ENCODE assay signal across 16 mouse cellular contexts in genomic region chr16:16262436-16262835, GRCm38 (mm10). TPM values are rescaled to one million over a fixed set of nuclear protein-coding genes. Genes with fewer than 3 reads are reported as not detected.
A peak's percentile ranks its signal among the peaks of the same experiment; 100 is the strongest.
DNase-seq lines count a peak whose midpoint lies in the region; ATAC-seq and TF ChIP-seq lines count a peak whose summit lies in the region.
"Had no signal": no experiment of that assay in that cellular context is flagged by ENCODE, and none has a peak within 500 bp of the region (broad histone marks: within the 10 kb centered on the region; RNA-seq: fewer than 3 reads in every experiment).

No protein-coding gene starts in this region.

- TF ChIP-seq EP300 in heart, postnatal 0 days (IDR thresholded peaks at IDR 0.05; ENCODE audit: low read depth), result no peak
- no peak for TF ChIP-seq EP300 in heart, adult 2 months (IDR thresholded peaks at IDR 0.05; ENCODE audit: insufficient read depth, low read depth, low read length)
- peak; percentile 93 for TF ChIP-seq EP300 in lung, postnatal 0 days (IDR thresholded peaks at IDR 0.05)

- no peak for TF ChIP-seq CTCF in heart, postnatal 0 days (IDR thresholded peaks at IDR 0.05; ENCODE audit: low read depth)
- TF ChIP-seq CTCF in heart, adult 2 months (IDR thresholded peaks at IDR 0.05), result no peak
- no peak for TF ChIP-seq CTCF in lung, postnatal 0 days (IDR thresholded peaks at IDR 0.05)
- TF ChIP-seq CTCF in gastrocnemius, adult 2 months (IDR thresholded peaks at IDR 0.05), result no peak

- no peak for DNase-seq in heart, postnatal 0 days (ENCODE audit: low spot score)
- no peak for DNase-seq in heart, adult 2 months
- peak; percentile 58 for DNase-seq in lung, postnatal 0 days (ENCODE audit: low spot score)
- peak; percentile 66 for DNase-seq in lung, postnatal 36 days
- DNase-seq in gastrocnemius, adult 2 months, result no peak
- no peak for DNase-seq in yolk sac, embryonic 10.5 days (ENCODE audit: low spot score)
- DNase-seq: adrenal gland, adult 8-10 months; adrenal gland, postnatal 36 days; cerebellum, adult 2 months; cerebellum, postnatal 14 days; gastrocnemius, postnatal 14 days had no signal

- peaks cover 62% of the 10 kb centered on the region for H3K36me3 ChIP-seq in heart, postnatal 0 days (replicated peaks; ENCODE audit: control insufficient read depth, insufficient read depth, low read length)
- H3K36me3 ChIP-seq in heart, adult 2 months (ENCODE audit: control insufficient read depth, insufficient read depth, low read length), result peaks cover 15% of the 10 kb centered on the region
- H3K36me3 ChIP-seq in lung, postnatal 0 days (ENCODE audit: insufficient read depth, low read length), result no peaks in the 10 kb centered on the region
- H3K36me3 ChIP-seq: embryonic facial prominence, embryonic 13.5 days; forebrain, embryonic 12.5 days; hindbrain, embryonic 15.5 days had no signal

- 46% methylated on average over 3 of the region's 3 CpGs for WGBS in heart, postnatal 0 days
- WGBS in heart, adult 2 months, result 69% methylated on average over 3 of the region's 3 CpGs
- 63% methylated on average over 3 of the region's 3 CpGs for WGBS in lung, postnatal 0 days

- H3K27ac ChIP-seq in heart, postnatal 0 days (ENCODE audit: low read depth), result peak overlapping the region; percentile 34; the same call in 1 of the 2 replicates
- H3K27ac ChIP-seq in heart, adult 2 months, result no peak overlapping the region
- H3K27ac ChIP-seq in lung, postnatal 0 days (ENCODE audit: low read length), result 0 out of 2 replicates have a peak overlapping the region, but pooled peaks have one; percentile 17
- no peak overlapping the region for H3K27ac ChIP-seq in gastrocnemius, adult 2 months
- H3K27ac ChIP-seq: embryonic facial prominence, embryonic 13.5 days; forebrain, embryonic 12.5 days; hindbrain, embryonic 15.5 days had no signal

- H3K4me1 ChIP-seq in heart, postnatal 0 days (ENCODE audit: control insufficient read depth, insufficient read depth), result peaks cover 15% of the 10 kb centered on the region
- H3K4me1 ChIP-seq in heart, adult 2 months (ENCODE audit: control insufficient read depth, insufficient read depth, low read length), result peaks cover 3% of the 10 kb centered on the region
- H3K4me1 ChIP-seq in lung, postnatal 0 days (ENCODE audit: insufficient read depth, low read depth, low read length), result no peaks in the 10 kb centered on the region
- H3K4me1 ChIP-seq: embryonic facial prominence, embryonic 13.5 days; forebrain, embryonic 12.5 days; hindbrain, embryonic 15.5 days had no signal

- H3K4me3 ChIP-seq in heart, postnatal 0 days (ENCODE audit: low read depth, low read length), result no peak overlapping the region
- no peak overlapping the region for H3K4me3 ChIP-seq in heart, adult 2 months
- no peak overlapping the region for H3K4me3 ChIP-seq in lung, postnatal 0 days (ENCODE audit: low read depth, low read length)
- no peak overlapping the region for H3K4me3 ChIP-seq in gastrocnemius, adult 2 months
- H3K4me3 ChIP-seq: embryonic facial prominence, embryonic 13.5 days; forebrain, embryonic 12.5 days; heart, embryonic 12.5 days; hindbrain, embryonic 15.5 days had no signal

- no peaks in the 10 kb centered on the region for H3K79me2 ChIP-seq in heart, adult 2 months (replicated peaks; ENCODE audit: control insufficient read depth, insufficient read depth, low read length)

- H3K27me3 ChIP-seq in heart, postnatal 0 days (ENCODE audit: control insufficient read depth, insufficient read depth, low read length), result no peaks in the 10 kb centered on the region
- H3K27me3 ChIP-seq in heart, adult 2 months (ENCODE audit: control insufficient read depth, insufficient read depth, low read length), result no peaks in the 10 kb centered on the region
- H3K27me3 ChIP-seq in lung, postnatal 0 days (replicated peaks; ENCODE audit: insufficient read depth, low read length), result no peaks in the 10 kb centered on the region
- H3K27me3 ChIP-seq: embryonic facial prominence, embryonic 13.5 days; forebrain, embryonic 12.5 days; heart, embryonic 12.5 days; hindbrain, embryonic 15.5 days had no signal

- intact Hi-C loops in heart, adult 2 months (cut with DNase I), result no loop called here
- intact Hi-C loops in gastrocnemius, adult 2 months (cut with DNase I), result no loop called here

- TF ChIP-seq POLR2A in heart, adult 2 months (IDR thresholded peaks at IDR 0.05; ENCODE audit: insufficient read depth, low read depth, low read length), result no peak

- no peak overlapping the region for H3K9ac ChIP-seq in heart, postnatal 0 days (replicated peaks; ENCODE audit: low read depth, low read length)
- no peak overlapping the region for H3K9ac ChIP-seq in heart, adult 2 months (ENCODE audit: low read depth, low read length)
- no peak overlapping the region for H3K9ac ChIP-seq in lung, postnatal 0 days (replicated peaks; ENCODE audit: low read depth)
- H3K9ac ChIP-seq: embryonic facial prominence, embryonic 13.5 days; forebrain, embryonic 12.5 days; heart, embryonic 12.5 days; hindbrain, embryonic 15.5 days had no signal

- no peak overlapping the region for H3K4me2 ChIP-seq in heart, postnatal 0 days (ENCODE audit: low read depth, low read length)
- H3K4me2 ChIP-seq in lung, postnatal 0 days (replicated peaks; ENCODE audit: low read depth, low read length), result no peak overlapping the region
- H3K4me2 ChIP-seq: embryonic facial prominence, embryonic 13.5 days; forebrain, embryonic 12.5 days; heart, embryonic 12.5 days; hindbrain, embryonic 15.5 days had no signal

- ATAC-seq in heart, postnatal 0 days (ENCODE audit: insufficient read depth, low read depth), result no peak
- ATAC-seq in lung, postnatal 0 days, result peak; percentile 90
- ATAC-seq: forebrain, embryonic 16.5 days had no signal

- H3K9me3 ChIP-seq in heart, postnatal 0 days (replicated peaks; ENCODE audit: control insufficient read depth, low read length), result no peaks in the 10 kb centered on the region
- no peaks in the 10 kb centered on the region for H3K9me3 ChIP-seq in lung, postnatal 0 days (ENCODE audit: low read length)
- H3K9me3 ChIP-seq: embryonic facial prominence, embryonic 13.5 days; forebrain, embryonic 12.5 days; heart, embryonic 12.5 days; hindbrain, embryonic 15.5 days had no signal

RNA-seq across cellular contexts. Expression of gene Yars2, which starts 40.3 kb away (rescaled TPM):
- total RNA-seq in heart, postnatal 0 days (2014; rRNA removed; ENCODE audit: low replicate concordance), result 73.4 and 75.8 TPM in 2 replicates
- 30.7 and 31.3 TPM in 2 replicates for polyA plus RNA-seq in heart, postnatal 0 days (2015; fragmentation: Nextera tagmentation; extraction: Ambion mirVana)
- total RNA-seq in heart, adult 2 months (2021), result 10 to 100 TPM; 30.1 to 37.3 TPM
- polyA plus RNA-seq in heart, adult 2 months (2012; rRNA removed), result 18.6 and 23.7 TPM in 2 replicates
- polyA plus RNA-seq in lung, postnatal 0 days (2015; fragmentation: Nextera tagmentation; extraction: Ambion mirVana), result 14.1 and 15.2 TPM in 2 replicates
- total RNA-seq in gastrocnemius, adult 2 months (2021), result 10 to 100 TPM; 18.1 to 21.8 TPM

RNA-seq across cellular contexts. Expression of gene Pkp2, which starts 49.3 kb away (rescaled TPM):
- 172 and 198 TPM in 2 replicates for total RNA-seq in heart, postnatal 0 days (2014; rRNA removed; ENCODE audit: low replicate concordance)
- polyA plus RNA-seq in heart, postnatal 0 days (2015; fragmentation: Nextera tagmentation; extraction: Ambion mirVana), result 103 and 107 TPM in 2 replicates
- 100 to 1,000 TPM; 123 to 133 TPM for total RNA-seq in heart, adult 2 months (2021)
- 62.3 and 74.5 TPM in 2 replicates for polyA plus RNA-seq in heart, adult 2 months (2012; rRNA removed)
- polyA plus RNA-seq in lung, postnatal 0 days (2015; fragmentation: Nextera tagmentation; extraction: Ambion mirVana), result 28.9 and 30.9 TPM in 2 replicates
- total RNA-seq in gastrocnemius, adult 2 months (2021), result 1 to 10 TPM; 1.8 to 3.4 TPM

Comparison
In these comparisons a context has a peak if more than half of its experiments do, and no peak if none do; other contexts are left out.
1. H3K27ac ChIP-seq: peak in heart, postnatal 0 days (single experiment) and lung, postnatal 0 days (single experiment); none in heart, adult 2 months (single experiment) and gastrocnemius, adult 2 months (single experiment).
2. DNase-seq: peak in lung, postnatal 0 days (single experiment) and lung, postnatal 36 days (single experiment); none in heart, postnatal 0 days (single experiment), heart, adult 2 months (0 of 2), gastrocnemius, adult 2 months (single experiment) and yolk sac, embryonic 10.5 days (single experiment).
3. RNA of gene Pkp2, which starts 49.3 kb away (total RNA-seq): 172 to 198 TPM in heart, postnatal 0 days and 123 to 133 TPM in heart, adult 2 months; 1.8 to 3.4 TPM in gastrocnemius, adult 2 months; every median in the first group is over 10 times any median in the second.